Mouse (Mus musculus) lung, postnatal 0 days (tissue): ENCODE data around the gene Tctex1d4.

Source experiments
- CTCF ChIP-seq: IDR thresholded peaks from 2 replicates; pipeline ENCODE4 v1.5.1; 2016; ENCODE audit warnings: antibody characterized with exemption, mild to moderate bottlenecking
- EP300 ChIP-seq: IDR thresholded peaks from 2 replicates; pipeline ENCODE4 v1.6.1; 2016; ENCODE audit warnings: antibody characterized with exemption, mild to moderate bottlenecking, control low read depth

- TF ChIP-seq CTCF: no peak
- no peak for TF ChIP-seq EP300
Observed at GRCm38 (mm10) chr4:117123546-117124217, 2.9 kb upstream of the Tctex1d4 start.
